Mouse (Mus musculus) cerebellum, adult (tissue): Measurements from ENCODE around the gene 1110002E22Rik.

ENCODE experiments used
- ATAC-seq: cut with Nextera tagmentation; 2 replicates; pipeline ENCODE4 v1.9.2; 2017; ENCODE audit warnings: mild to moderate bottlenecking, moderate library complexity, mixed read lengths; ENCODE audit not compliant: insufficient number of reproducible peaks, low FRiP score, low TSS enrichment

The 1110002E22Rik gene

GRCm38 (mm10) chr3:138101936-138102335 lies 37.1 kb downstream of the 1110002E22Rik start:
- no peak for ATAC-seq

GRCm38 (mm10) chr3:138103690-138104089 lies 38.8 kb downstream of the 1110002E22Rik start:
- no peak for ATAC-seq

- no peak for ATAC-seq
Measured at GRCm38 (mm10) chr3:138105056-138105455, 40.2 kb downstream of the 1110002E22Rik start.

GRCm38 (mm10) chr3:138106887-138107286 lies 42.0 kb downstream of the 1110002E22Rik start:
- no peak for ATAC-seq

- ATAC-seq = no peak
Measured at GRCm38 (mm10) chr3:138110910-138111782, 46.3 kb downstream of the 1110002E22Rik start.

- ATAC-seq = no peak
Measured at GRCm38 (mm10) chr3:138114106-138114505, 49.3 kb downstream of the 1110002E22Rik start.

- ATAC-seq = no peak
Measured at GRCm38 (mm10) chr3:138116871-138117270, 52.0 kb downstream of the 1110002E22Rik start.

- no peak for ATAC-seq
Measured at GRCm38 (mm10) chr3:138118392-138118791, 53.5 kb downstream of the 1110002E22Rik start.

- ATAC-seq = no peak
Measured at GRCm38 (mm10) chr3:138118831-138119230, 54.0 kb downstream of the 1110002E22Rik start.

GRCm38 (mm10) chr3:138119444-138120105 lies 54.7 kb downstream of the 1110002E22Rik start:
- ATAC-seq = no peak

GRCm38 (mm10) chr3:138121461-138121860 lies 56.6 kb downstream of the 1110002E22Rik start:
- ATAC-seq = no peak

GRCm38 (mm10) chr3:138123842-138124241 lies 59.0 kb downstream of the 1110002E22Rik start:
- ATAC-seq = no peak

- no peak for ATAC-seq
Measured at GRCm38 (mm10) chr3:138129110-138129509, 64.3 kb downstream of the 1110002E22Rik start.

GRCm38 (mm10) chr3:138130692-138131091 lies 65.8 kb downstream of the 1110002E22Rik start:
- no peak for ATAC-seq
